Mouse (Mus musculus) midbrain, embryonic 15.5 days (tissue): ENCODE measurements around the gene Nppb. TPM values are rescaled to one million over a fixed set of nuclear protein-coding genes. Genes with fewer than 3 reads are reported as not detected.

ENCODE experiments used
- ATAC-seq: fragments of 200-750 bp; cut with Nextera tagmentation; replicated peaks from 2 replicates; pipeline ENCODE4 v1.8.0; 2017; ENCODE audit warnings: moderate TSS enrichment
- H3K27ac ChIP-seq: fragments of 300-500 bp; sonication (generic); 2 replicates; pipeline ENCODE4 v1.5.1; 2015; ENCODE audit warnings: mild to moderate bottlenecking, inconsistent platforms
- H3K27me3 ChIP-seq: fragments of 300-500 bp; sonication (generic); replicated peaks from 2 replicates; pipeline ENCODE4 v1.6.1; 2015; ENCODE audit warnings: inconsistent platforms
- H3K36me3 ChIP-seq: fragments of 300-500 bp; sonication (generic); replicated peaks from 2 replicates; pipeline ENCODE4 v1.6.1; 2015; ENCODE audit warnings: inconsistent platforms
- H3K4me1 ChIP-seq: fragments of 300-500 bp; sonication (generic); 2 replicates; pipeline ENCODE4 v1.6.1; 2015; ENCODE audit warnings: inconsistent platforms
- H3K4me2 ChIP-seq: fragments of 300-500 bp; sonication (generic); 2 replicates; pipeline ENCODE4 v1.6.1; 2015; ENCODE audit warnings: inconsistent platforms, mild to moderate bottlenecking, moderate library complexity
- H3K4me3 ChIP-seq: fragments of 300-500 bp; sonication (generic); 2 replicates; pipeline ENCODE4 v1.5.1; 2015; ENCODE audit warnings: mild to moderate bottlenecking, inconsistent platforms
- H3K9ac ChIP-seq: fragments of 300-500 bp; sonication (generic); 2 replicates; pipeline ENCODE4 v1.6.1; 2015; ENCODE audit warnings: mild to moderate bottlenecking, inconsistent platforms
- H3K9me3 ChIP-seq: fragments of 300-500 bp; sonication (generic); 2 replicates; pipeline ENCODE4 v1.6.1; 2016; ENCODE audit warnings: inconsistent platforms
- WGBS: fragments of 180-500 bp; shearing (Covaris S2); methylation state at CpG from one replicate; pipeline ENCODE4 v1.1.7; 2015; ENCODE audit warnings: mixed read lengths; 5-methylcytosine and 5-hydroxymethylcytosine counted together
- polyA plus RNA-seq: library from polyadenylated mRNA; unstranded; fragments of >200 nt; fragmentation: Nextera tagmentation; extraction: Ambion mirVana; gene quantifications from 2 replicates; pipeline ENCODE4 v1.2.1, GENCODE M21; 2015

Nppb gene
- polyA plus RNA-seq, 1 experiment from 2014 or later, result not detected

- Histone ChIP-seq H3K9ac (no peak overlapping the region), H3K4me2 (no peak overlapping the region), H3K27ac (no peak overlapping the region), H3K27me3 (no peaks in the 10 kb centered on the region), H3K4me1 (peaks cover 15% of the 10 kb centered on the region), H3K9me3 (no peaks in the 10 kb centered on the region), H3K36me3 (peaks cover 38% of the 10 kb centered on the region), H3K4me3 (no peak overlapping the region)
- 66% methylated on average over 2 of the region's 2 CpGs for WGBS
- no peak for ATAC-seq
Observed at GRCm38 (mm10) chr4:147947511-147947910, 38.1 kb upstream of the Nppb start.

GRCm38 (mm10) chr4:147953590-147953989 lies 32.0 kb upstream of the Nppb start:
- Histone ChIP-seq H3K36me3 (0 out of 2 replicates have a peak, but pooled peaks cover under 1% of the 10 kb centered on the region), H3K4me3 (no peak overlapping the region), H3K9me3 (no peaks in the 10 kb centered on the region), H3K9ac (no peak overlapping the region), H3K4me1 (no peaks in the 10 kb centered on the region), H3K27ac (no peak overlapping the region), H3K4me2 (no peak overlapping the region), H3K27me3 (no peaks in the 10 kb centered on the region)
- WGBS, result 4% methylated on average over 4 of the region's 4 CpGs
- no peak; the same call in 1 of the 2 replicates for ATAC-seq

GRCm38 (mm10) chr4:147957141-147957540 lies 28.4 kb upstream of the Nppb start:
- no peaks in the 10 kb centered on the region for H3K27me3 ChIP-seq
- no peak overlapping the region for H3K4me3 ChIP-seq
- H3K4me2 ChIP-seq, result no peak overlapping the region
- H3K9me3 ChIP-seq, result no peaks in the 10 kb centered on the region
- H3K4me1 ChIP-seq, result no peaks in the 10 kb centered on the region
- H3K27ac ChIP-seq, result no peak overlapping the region
- no peak overlapping the region for H3K9ac ChIP-seq
- 49% methylated on average over 11 of the region's 11 CpGs for WGBS
- ATAC-seq, result no peak
- no peaks in the 10 kb centered on the region for H3K36me3 ChIP-seq

- ATAC-seq, result peak; percentile 73
- H3K27ac ChIP-seq, result no peak overlapping the region
- no peaks in the 10 kb centered on the region for H3K36me3 ChIP-seq
- H3K4me2 ChIP-seq, result no peak overlapping the region
- no peak overlapping the region for H3K9ac ChIP-seq
- H3K4me1 ChIP-seq, result no peaks in the 10 kb centered on the region
- WGBS, result 48% methylated on average over 6 of the region's 6 CpGs
- no peaks in the 10 kb centered on the region for H3K9me3 ChIP-seq
- no peaks in the 10 kb centered on the region for H3K27me3 ChIP-seq
- no peak overlapping the region for H3K4me3 ChIP-seq
Observed at GRCm38 (mm10) chr4:147959881-147960831, 25.4 kb upstream of the Nppb start.

DNA sequence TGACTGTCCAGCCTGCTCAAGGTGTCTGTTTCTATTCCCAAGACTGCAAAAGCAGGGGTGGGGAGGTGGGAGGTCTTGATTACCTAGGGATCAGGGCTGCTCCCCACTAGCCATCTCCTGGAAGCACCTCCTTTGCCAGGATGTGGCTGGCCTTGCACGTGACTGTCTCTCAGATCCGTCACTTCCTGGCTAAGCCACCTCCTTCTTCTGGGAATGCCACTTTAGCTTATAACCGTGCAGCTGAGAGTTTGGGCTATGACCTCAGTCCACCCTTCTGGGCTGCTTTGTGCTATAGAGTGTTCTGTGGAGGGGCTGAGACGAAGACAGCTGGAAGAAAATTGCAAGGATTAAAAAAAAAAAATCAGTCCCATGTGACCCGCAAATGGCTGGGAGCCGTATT lies 22.8 kb upstream of the Nppb start:
- H3K36me3 ChIP-seq, result no peaks in the 10 kb centered on the region
- 55% methylated on average over 6 of the region's 6 CpGs for WGBS
- no peak for ATAC-seq
- H3K4me3 ChIP-seq, result no peak overlapping the region
- H3K27ac ChIP-seq, result no peak overlapping the region
- no peaks in the 10 kb centered on the region for H3K4me1 ChIP-seq
- no peaks in the 10 kb centered on the region for H3K9me3 ChIP-seq
- H3K4me2 ChIP-seq, result no peak overlapping the region
- no peak overlapping the region for H3K9ac ChIP-seq
- H3K27me3 ChIP-seq, result 0 out of 2 replicates have a peak, but pooled peaks cover 3% of the 10 kb centered on the region

DNA sequence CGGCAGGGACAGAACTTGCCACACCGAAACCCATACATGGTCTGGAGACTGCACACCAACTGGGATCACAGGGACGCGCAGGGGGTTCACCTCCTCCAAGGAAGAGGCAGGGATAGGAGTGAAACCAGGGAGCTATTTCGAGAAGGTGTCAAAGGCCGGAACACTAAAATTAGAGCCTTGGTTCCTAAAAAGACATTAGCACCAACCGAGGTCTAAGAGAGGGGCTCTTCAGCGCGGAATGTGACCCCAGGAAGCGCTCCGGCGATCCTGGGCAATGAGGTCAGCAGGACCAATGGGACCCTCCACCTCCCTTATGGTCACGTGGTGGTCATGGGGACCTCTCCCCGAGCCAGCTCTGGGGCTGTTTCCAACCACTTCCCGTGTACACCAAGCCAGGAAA lies 22.0 kb upstream of the Nppb start:
- Histone ChIP-seq H3K9me3 (no peaks in the 10 kb centered on the region), H3K9ac (no peak overlapping the region), H3K4me2 (no peak overlapping the region), H3K4me3 (no peak overlapping the region), H3K36me3 (no peaks in the 10 kb centered on the region), H3K27me3 (0 out of 2 replicates have a peak, but pooled peaks cover 3% of the 10 kb centered on the region), H3K4me1 (no peaks in the 10 kb centered on the region), H3K27ac (no peak overlapping the region)
- 88% methylated on average over 15 of the region's 15 CpGs for WGBS
- ATAC-seq, result no peak

DNA sequence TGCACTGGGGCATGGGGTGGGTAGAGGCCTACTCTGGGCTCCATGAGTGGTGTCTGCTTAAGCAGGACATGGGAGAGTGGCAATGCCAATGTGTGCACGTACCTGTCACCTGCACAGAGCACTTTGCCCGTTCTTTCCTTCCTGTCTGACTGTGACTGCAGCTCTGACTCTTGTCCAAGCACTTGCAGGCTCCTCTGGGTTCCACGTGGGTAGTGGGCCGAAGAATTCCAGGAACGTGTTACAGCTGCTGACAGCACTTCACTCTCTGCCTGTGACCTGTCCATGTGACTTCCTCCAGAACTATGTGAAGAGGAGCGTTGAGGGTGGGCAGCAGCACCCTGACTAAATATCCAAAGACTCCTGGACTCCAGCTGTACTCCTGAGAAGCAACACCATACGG lies 19.9 kb upstream of the Nppb start:
- 80% methylated on average over 7 of the region's 7 CpGs for WGBS
- no peak overlapping the region for H3K4me3 ChIP-seq
- no peak overlapping the region for H3K9ac ChIP-seq
- H3K4me1 ChIP-seq, result no peaks in the 10 kb centered on the region
- no peak for ATAC-seq
- H3K9me3 ChIP-seq, result no peaks in the 10 kb centered on the region
- H3K4me2 ChIP-seq, result no peak overlapping the region
- H3K27ac ChIP-seq, result no peak overlapping the region
- H3K36me3 ChIP-seq, result no peaks in the 10 kb centered on the region
- 0 out of 2 replicates have a peak, but pooled peaks cover 3% of the 10 kb centered on the region for H3K27me3 ChIP-seq

GRCm38 (mm10) chr4:147968816-147969215 lies 16.8 kb upstream of the Nppb start:
- no peak overlapping the region for H3K9ac ChIP-seq

DNA sequence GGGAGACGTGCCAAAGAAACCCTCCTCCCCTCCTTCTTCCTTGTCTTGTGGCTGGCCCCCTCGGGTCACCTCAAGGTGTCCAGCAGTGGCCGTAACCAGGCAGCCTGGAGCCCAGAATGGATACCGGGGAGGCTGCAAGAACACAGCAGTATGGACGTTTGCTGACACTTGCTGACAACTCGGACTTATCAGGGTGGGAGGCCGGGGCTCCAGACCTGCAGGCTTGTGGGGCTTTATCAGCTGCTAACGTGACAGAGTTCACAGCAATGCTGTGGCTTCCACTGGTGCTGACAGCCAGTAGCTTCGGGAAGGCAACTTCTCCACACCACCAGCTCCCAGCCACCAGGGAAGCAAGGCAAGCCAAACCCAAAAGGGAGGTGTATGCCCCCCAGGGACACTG lies 16.3 kb upstream of the Nppb start:
- Histone ChIP-seq H3K27me3 (0 out of 2 replicates have a peak, but pooled peaks cover 3% of the 10 kb centered on the region), H3K9ac (no peak overlapping the region), H3K36me3 (no peaks in the 10 kb centered on the region), H3K4me2 (no peak overlapping the region), H3K4me1 (no peaks in the 10 kb centered on the region), H3K4me3 (no peak overlapping the region), H3K9me3 (no peaks in the 10 kb centered on the region), H3K27ac (no peak overlapping the region)
- 52% methylated on average over 9 of the region's 9 CpGs for WGBS
- ATAC-seq, result no peak

More at GRCm38 (mm10) chr4:147968816-147969215, 16.8 kb upstream of the Nppb start:
- no peak overlapping the region for H3K4me2 ChIP-seq
- no peak overlapping the region for H3K27ac ChIP-seq
- 81% methylated on average over 2 of the region's 2 CpGs for WGBS
- H3K4me1 ChIP-seq, result no peaks in the 10 kb centered on the region
- H3K9me3 ChIP-seq, result no peaks in the 10 kb centered on the region
- H3K4me3 ChIP-seq, result no peak overlapping the region
- no peaks in the 10 kb centered on the region for H3K36me3 ChIP-seq
- ATAC-seq, result no peak
- H3K27me3 ChIP-seq, result 0 out of 2 replicates have a peak, but pooled peaks cover 3% of the 10 kb centered on the region

- no peak overlapping the region for H3K4me3 ChIP-seq
- no peak overlapping the region for H3K27ac ChIP-seq
- H3K9ac ChIP-seq, result no peak overlapping the region
- H3K36me3 ChIP-seq, result no peaks in the 10 kb centered on the region
- H3K9me3 ChIP-seq, result no peaks in the 10 kb centered on the region
- no peaks in the 10 kb centered on the region for H3K27me3 ChIP-seq
- 80% methylated on average over 3 of the region's 3 CpGs for WGBS
- H3K4me2 ChIP-seq, result no peak overlapping the region
- no peak for ATAC-seq
- no peaks in the 10 kb centered on the region for H3K4me1 ChIP-seq
Observed at GRCm38 (mm10) chr4:147976237-147976636, 9.4 kb upstream of the Nppb start.

- no peak for ATAC-seq
- WGBS, result 84% methylated on average over 4 of the region's 4 CpGs
Observed at GRCm38 (mm10) chr4:147977726-147978125, 7.9 kb upstream of the Nppb start.

DNA sequence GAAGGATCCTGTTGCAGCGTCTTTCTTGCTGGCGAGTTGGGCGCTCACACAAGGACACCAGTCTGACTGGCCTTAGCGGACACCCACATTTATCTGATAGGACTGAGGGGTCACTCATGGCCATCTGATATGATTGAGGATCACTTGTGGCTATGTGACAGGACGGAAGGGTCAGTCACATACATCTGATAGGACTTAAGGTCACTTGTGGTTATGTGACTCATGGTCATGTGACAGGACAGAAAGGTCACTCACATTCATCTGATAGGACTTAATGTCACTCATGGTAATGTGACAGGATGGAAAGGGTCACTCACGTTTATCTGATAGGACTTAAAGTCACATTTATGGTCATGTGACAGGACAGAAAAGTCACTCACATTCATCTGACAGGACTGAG lies 7.2 kb upstream of the Nppb start:
- Histone ChIP-seq H3K27me3 (no peaks in the 10 kb centered on the region), H3K4me2 (no peak overlapping the region), H3K4me1 (no peaks in the 10 kb centered on the region), H3K9me3 (no peaks in the 10 kb centered on the region), H3K27ac (no peak overlapping the region), H3K36me3 (no peaks in the 10 kb centered on the region), H3K4me3 (no peak overlapping the region), H3K9ac (no peak overlapping the region)
- WGBS, result 92% methylated on average over 6 of the region's 6 CpGs
- ATAC-seq, result no peak

More at GRCm38 (mm10) chr4:147977726-147978125, 7.9 kb upstream of the Nppb start:
- Histone ChIP-seq H3K4me3 (no peak overlapping the region), H3K9ac (no peak overlapping the region), H3K9me3 (no peaks in the 10 kb centered on the region), H3K36me3 (no peaks in the 10 kb centered on the region), H3K27me3 (no peaks in the 10 kb centered on the region), H3K4me1 (no peaks in the 10 kb centered on the region), H3K4me2 (no peak overlapping the region), H3K27ac (no peak overlapping the region)

DNA sequence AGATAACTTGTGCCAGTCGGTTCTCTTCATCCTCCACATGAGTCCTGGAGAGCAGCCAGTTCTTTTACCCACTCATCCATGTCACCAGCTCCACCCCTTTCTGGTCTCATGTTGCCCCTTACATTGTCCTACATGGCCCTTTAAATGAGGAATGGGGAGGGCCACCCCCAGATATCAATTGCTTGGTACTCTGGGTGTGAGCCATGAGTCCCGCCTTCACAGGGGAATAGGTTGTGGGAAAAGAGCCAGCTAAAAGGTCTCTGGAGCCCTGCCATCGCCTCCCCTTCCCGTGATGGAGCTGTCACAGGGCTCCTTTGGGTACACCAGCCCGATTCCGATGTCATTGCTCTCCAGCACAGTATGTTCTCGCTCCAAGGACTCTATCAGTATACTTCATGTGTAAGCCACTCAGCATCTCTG lies 6.1 kb upstream of the Nppb start:
- H3K4me1 ChIP-seq, result no peaks in the 10 kb centered on the region
- no peak for ATAC-seq
- WGBS, result 74% methylated on average over 7 of the region's 7 CpGs
- no peaks in the 10 kb centered on the region for H3K9me3 ChIP-seq
- H3K36me3 ChIP-seq, result no peaks in the 10 kb centered on the region
- no peaks in the 10 kb centered on the region for H3K27me3 ChIP-seq
- no peak overlapping the region for H3K27ac ChIP-seq
- no peak overlapping the region for H3K4me3 ChIP-seq
- H3K9ac ChIP-seq, result no peak overlapping the region
- H3K4me2 ChIP-seq, result no peak overlapping the region
